Mouse (Mus musculus) midbrain, embryonic 12.5 days (tissue): ENCODE results near the gene Rbm12b1. TPM values are rescaled to one million over a fixed set of nuclear protein-coding genes. Genes with fewer than 3 reads are reported as not detected.
"Not testable (repeated sequence)": the region's sequence is repeated elsewhere in the genome, so short reads cannot be mapped to it uniquely, and the experiment has no call there.

Experiments
- ATAC-seq: fragments of 200-750 bp; cut with Nextera tagmentation; 2 replicates; pipeline ENCODE4 v1.8.0; 2017; ENCODE audit warnings: low read depth, moderate TSS enrichment, moderate library complexity; ENCODE audit not compliant: low FRiP score
- H3K27ac ChIP-seq: fragments of 300-500 bp; sonication (generic); replicated peaks from 2 replicates; pipeline ENCODE4 v1.5.1; 2016; ENCODE audit warnings: mild to moderate bottlenecking
- H3K27me3 ChIP-seq: fragments of 300-500 bp; sonication (generic); 2 replicates; pipeline ENCODE4 v1.6.1; 2016; ENCODE audit warnings: mild to moderate bottlenecking
- H3K36me3 ChIP-seq: fragments of 300-500 bp; sonication (generic); 2 replicates; pipeline ENCODE4 v1.6.1; 2016
- H3K4me1 ChIP-seq: fragments of 300-500 bp; sonication (generic); 2 replicates; pipeline ENCODE4 v1.6.1; 2016
- H3K4me2 ChIP-seq: fragments of 300-500 bp; sonication (generic); replicated peaks from 2 replicates; pipeline ENCODE4 v1.6.1; 2016; ENCODE audit warnings: mild to moderate bottlenecking, moderate library complexity
- H3K4me3 ChIP-seq: fragments of 300-500 bp; sonication (generic); 2 replicates; pipeline ENCODE4 v1.5.1; 2016; ENCODE audit warnings: mild to moderate bottlenecking
- H3K9ac ChIP-seq: fragments of 300-500 bp; sonication (generic); replicated peaks from 2 replicates; pipeline ENCODE4 v1.6.1; 2016; ENCODE audit warnings: mild to moderate bottlenecking, moderate library complexity
- H3K9me3 ChIP-seq: fragments of 300-500 bp; sonication (generic); 2 replicates; pipeline ENCODE4 v1.6.1; 2016; ENCODE audit warnings: mild to moderate bottlenecking
- WGBS: fragments of 180-500 bp; shearing (Covaris S2); methylation state at CpG from one replicate; pipeline ENCODE4 v1.1.7; 2016; 5-methylcytosine and 5-hydroxymethylcytosine counted together
- polyA plus RNA-seq: library from polyadenylated mRNA; unstranded; fragments of >200 nt; fragmentation: Nextera tagmentation; extraction: Ambion mirVana; gene quantifications from 2 replicates; pipeline ENCODE4 v1.2.1, GENCODE M21; 2016

The Rbm12b1 gene
- polyA plus RNA-seq = 8.7 and 11.2 TPM in 2 replicates

GRCm38 (mm10) chr4:12140141-12140567 lies at the start of gene Rbm12b1:
Rbm12b1 (plus strand) TSS chr4:12140264.
- WGBS = under 1% methylated on average over 17 of the region's 32 CpGs
- peak; percentile 99 for ATAC-seq
- H3K27ac ChIP-seq = peak within 1 kb of the TSS; percentile 68

DNA sequence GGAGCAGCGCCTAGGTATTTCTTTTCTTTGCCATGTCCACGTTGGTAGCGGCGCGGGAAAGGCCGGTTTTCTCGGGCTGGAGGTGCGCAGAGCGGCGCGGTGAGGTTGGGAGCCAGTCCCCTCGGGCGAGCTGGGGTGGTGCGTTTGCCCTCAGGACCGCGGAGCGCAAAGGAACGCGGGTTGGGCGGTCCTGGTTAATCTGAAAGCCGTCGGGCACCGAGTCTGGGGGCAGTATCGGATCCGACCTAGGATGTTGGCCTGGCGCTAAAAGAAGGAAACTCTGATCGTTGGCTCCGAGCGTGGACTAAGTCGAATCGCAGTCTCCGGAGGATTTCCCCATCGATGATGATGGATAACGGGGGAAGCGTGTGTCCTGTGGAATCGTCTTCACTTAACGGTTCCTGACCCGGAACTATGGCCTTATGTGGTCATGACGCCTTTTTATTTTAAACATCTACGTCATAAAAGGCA lies 563 bp downstream of the Rbm12b1 start:
- not testable (repeated sequence) for H3K27ac ChIP-seq, H3K9me3 ChIP-seq, H3K4me1 ChIP-seq, H3K27me3 ChIP-seq, H3K36me3 ChIP-seq, H3K9ac ChIP-seq
- peak overlapping the region; percentile 41 for H3K4me3 ChIP-seq
- peak overlapping the region; percentile 45 for H3K4me2 ChIP-seq
- 18% methylated on average over 20 of the region's 40 CpGs for whole genome bisulfite sequencing
- peak; percentile 91 for ATAC-seq

More at GRCm38 (mm10) chr4:12140141-12140567, at the start of gene Rbm12b1:
- not testable (repeated sequence) for H3K4me1 ChIP-seq, H3K36me3 ChIP-seq, H3K9me3 ChIP-seq, H3K27me3 ChIP-seq
- Histone ChIP-seq H3K4me3 (peak within 1 kb of the TSS; percentile 41), H3K9ac (peak within 1 kb of the TSS; percentile 44), H3K4me2 (peak within 1 kb of the TSS; percentile 45)

GRCm38 (mm10) chr4:12141516-12141915 lies 1.5 kb downstream of the Rbm12b1 start:
- H3K4me2 ChIP-seq, H3K4me1 ChIP-seq, H3K36me3 ChIP-seq, H3K27ac ChIP-seq, H3K9ac ChIP-seq, H3K4me3 ChIP-seq, H3K27me3 ChIP-seq, H3K9me3 ChIP-seq, ATAC-seq: not testable (repeated sequence)
- WGBS = 94% methylated on average over 7 of the region's 7 CpGs

GRCm38 (mm10) chr4:12147660-12148059 lies 7.6 kb downstream of the Rbm12b1 start:
- H3K4me2 ChIP-seq = no peak overlapping the region
- no peak for ATAC-seq
- peaks cover 19% of the 10 kb centered on the region; the same call in 1 of the 2 replicates for H3K9me3 ChIP-seq
- H3K4me1 ChIP-seq = no peaks in the 10 kb centered on the region
- peaks cover 31% of the 10 kb centered on the region for H3K36me3 ChIP-seq
- H3K4me3 ChIP-seq = no peak overlapping the region
- H3K27me3 ChIP-seq = no peaks in the 10 kb centered on the region
- H3K27ac ChIP-seq = no peak overlapping the region
- H3K9ac ChIP-seq = no peak overlapping the region

DNA sequence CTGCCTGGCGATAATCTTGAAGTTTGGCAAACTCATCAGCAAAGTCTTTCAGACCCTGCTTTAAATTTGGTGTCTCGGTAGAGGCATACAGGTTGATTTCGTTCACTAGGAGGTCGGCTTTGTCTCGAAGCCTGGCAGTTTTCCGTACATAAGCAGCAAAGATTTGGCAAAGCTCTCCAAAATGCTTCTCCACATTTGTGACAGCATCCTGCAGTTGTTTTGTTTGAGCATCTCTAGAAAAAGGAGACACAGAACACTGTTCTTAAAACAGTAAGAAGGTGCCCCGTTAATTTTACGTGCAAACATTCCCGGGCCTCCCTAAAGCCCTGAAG lies 30.9 kb downstream of the Rbm12b1 start:
- peak overlapping the region; percentile 74 for H3K4me3 ChIP-seq
- H3K9ac ChIP-seq = peak overlapping the region; percentile 90
- H3K4me2 ChIP-seq = peak overlapping the region; percentile 70
- ATAC-seq = no peak
- peaks cover 9% of the 10 kb centered on the region for H3K4me1 ChIP-seq
- H3K27ac ChIP-seq = peak overlapping the region; percentile 92
- peaks cover 16% of the 10 kb centered on the region for H3K36me3 ChIP-seq
- WGBS = 12% methylated on average over 9 of the region's 9 CpGs
- H3K27me3 ChIP-seq = no peaks in the 10 kb centered on the region
- no peaks in the 10 kb centered on the region for H3K9me3 ChIP-seq

DNA sequence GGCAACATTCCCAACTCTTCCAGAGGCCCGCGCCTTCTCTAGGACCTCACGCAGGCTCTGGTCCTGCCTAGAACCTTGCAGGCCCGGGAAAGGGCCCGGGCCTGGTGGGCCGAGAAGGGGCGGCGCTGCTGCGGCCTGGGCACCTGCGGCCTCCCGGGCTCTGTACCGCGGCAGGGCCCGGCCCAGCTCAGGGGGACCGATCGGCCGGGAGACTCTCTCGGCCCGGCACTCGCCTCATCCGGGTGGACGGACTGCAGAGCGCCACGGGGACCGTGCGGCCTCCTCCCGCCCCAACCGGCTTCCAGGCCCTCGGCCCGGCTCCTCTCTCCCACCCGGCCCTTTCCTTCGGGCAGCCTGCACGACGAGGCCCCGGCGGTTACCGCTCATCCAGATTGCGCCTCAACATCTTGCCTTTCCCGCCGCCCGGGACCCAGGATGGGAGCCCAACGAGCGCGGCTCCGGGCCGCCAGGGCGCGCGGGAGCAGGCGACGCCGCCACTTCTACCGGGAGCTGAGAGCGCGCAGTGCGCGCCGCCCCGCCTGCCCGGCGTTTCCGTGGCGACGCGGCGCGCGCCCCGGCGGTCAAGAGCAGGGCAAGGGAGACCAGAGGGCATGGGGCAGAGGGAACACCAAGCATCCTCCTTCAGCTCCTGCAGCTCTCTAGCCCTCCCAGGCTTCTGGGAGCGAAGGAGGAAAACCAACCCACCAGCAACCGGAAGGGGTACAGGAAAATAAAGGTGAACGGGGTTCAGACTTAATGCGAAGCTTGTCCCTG lies 31.4 kb downstream of the Rbm12b1 start, which contains the start of gene Fam92a:
Gene Fam92a (minus strand): TSS at position 698 of the 774 bp plus-strand sequence.
- H3K36me3 ChIP-seq = peaks cover 10% of the 10 kb centered on the region
- H3K9me3 ChIP-seq = no peaks in the 10 kb centered on the region
- peaks cover 9% of the 10 kb centered on the region for H3K4me1 ChIP-seq
- peak within 1 kb of the TSS; percentile 70 for H3K4me2 ChIP-seq
- H3K27me3 ChIP-seq = no peaks in the 10 kb centered on the region
- H3K27ac ChIP-seq = peak within 1 kb of the TSS; percentile 92
- H3K9ac ChIP-seq = peak within 1 kb of the TSS; percentile 90
- H3K4me3 ChIP-seq = peak within 1 kb of the TSS; percentile 74
- WGBS = under 1% methylated on average over 70 of the region's 74 CpGs
- peak; percentile 94 for ATAC-seq

GRCm38 (mm10) chr4:12178992-12179391 lies 38.9 kb downstream of the Rbm12b1 start:
- Histone ChIP-seq H3K4me3 (no peak overlapping the region), H3K4me1 (no peaks in the 10 kb centered on the region), H3K36me3 (no peaks in the 10 kb centered on the region), H3K27me3 (no peaks in the 10 kb centered on the region), H3K4me2 (no peak overlapping the region), H3K9ac (no peak overlapping the region), H3K9me3 (no peaks in the 10 kb centered on the region), H3K27ac (no peak overlapping the region)
- ATAC-seq = no peak
- 90% methylated on average over 10 of the region's 10 CpGs for WGBS

Other genes with a start within 250 kb of the Rbm12b1 start
- 0.75 and 0.78 TPM in 2 replicates for gene Gm10604, start 159.0 kb upstream of the Rbm12b1 start, polyA plus RNA-seq
- gene Rbm12b2, start 50.8 kb upstream of the Rbm12b1 start, polyA plus RNA-seq = 22.4 and 23.5 TPM in 2 replicates
- 105 and 109 TPM in 2 replicates for gene Fam92a, start 31.8 kb downstream of the Rbm12b1 start, polyA plus RNA-seq